Mouse (Mus musculus) heart, postnatal 36 days (tissue): ENCODE results near the gene Sv2b. TPM values are rescaled to one million over a fixed set of nuclear protein-coding genes. Genes with fewer than 3 reads are reported as not detected.

Experiments used
- DNase-seq, 2 experiments: peaks; one replicate each; pipeline ENCODE4 v3.0.0; 2021 to 2022
- intact Hi-C: fragments of 180-260 bp; cut with DNase I; formaldehyde crosslinking; loops from one replicate; pipeline ENCODE4 v1.15.1; 2025
- total RNA-seq, 2 experiments: library from RNA; stranded (reverse); gene quantifications; 2 replicates each; pipeline ENCODE4 v1.2.3; 2021

Gene Sv2b
- total RNA-seq, 2 experiments from 2014 or later, result 0.24 to 0.25 TPM

DNA sequence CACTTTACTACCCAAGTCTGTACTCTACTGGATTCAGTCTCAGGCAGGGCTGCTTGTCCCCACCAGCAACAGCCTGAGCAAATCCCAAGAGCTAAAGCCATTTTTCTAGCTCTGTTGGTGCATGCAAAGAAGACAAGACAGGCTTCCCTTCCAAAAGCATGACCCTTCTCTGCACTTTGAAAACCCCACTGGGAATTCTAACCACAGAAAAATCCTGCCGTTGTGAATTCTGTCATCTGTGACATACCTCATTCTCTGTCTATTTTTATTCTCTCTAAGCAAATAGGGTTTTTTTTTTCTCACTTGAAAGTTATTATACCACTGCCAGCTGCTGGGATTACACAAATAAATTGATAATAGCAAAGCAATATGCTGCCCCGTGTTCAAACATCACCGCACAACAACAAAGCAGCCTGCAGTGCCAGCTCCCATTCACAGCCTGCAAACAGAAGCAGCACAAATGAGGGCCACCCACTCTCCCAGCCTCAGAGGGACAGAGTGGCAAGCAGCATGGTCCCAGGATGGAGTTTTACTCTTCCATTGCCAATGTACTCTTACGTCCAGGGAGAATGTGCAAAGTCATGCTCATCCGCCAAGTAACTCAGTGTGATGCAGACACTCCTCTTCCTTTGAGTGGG is 13.7 kb downstream of the Sv2b start:
- no peak for DNase-seq
- intact Hi-C loops, result no loop called here

DNA sequence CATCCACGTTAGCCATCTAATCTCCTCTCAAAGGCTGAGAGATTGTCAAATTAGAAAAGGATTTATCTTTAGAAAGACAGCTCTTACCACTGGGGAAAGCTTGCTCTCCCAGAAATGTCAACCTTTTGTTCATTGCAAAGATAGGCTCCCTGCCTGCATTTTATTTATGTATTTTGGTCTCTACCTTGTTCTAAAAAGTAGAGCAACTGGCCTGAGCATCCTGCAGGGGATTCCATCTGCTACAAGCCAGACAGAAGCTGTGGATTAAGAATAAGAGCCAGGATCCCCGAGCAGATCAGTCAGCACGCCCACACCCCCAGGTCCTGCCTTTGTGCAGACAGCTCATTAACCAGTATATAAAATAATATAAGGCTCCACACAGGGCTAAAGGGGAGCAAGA is 16.8 kb downstream of the Sv2b start:
- intact Hi-C loops, result no loop called here

DNA sequence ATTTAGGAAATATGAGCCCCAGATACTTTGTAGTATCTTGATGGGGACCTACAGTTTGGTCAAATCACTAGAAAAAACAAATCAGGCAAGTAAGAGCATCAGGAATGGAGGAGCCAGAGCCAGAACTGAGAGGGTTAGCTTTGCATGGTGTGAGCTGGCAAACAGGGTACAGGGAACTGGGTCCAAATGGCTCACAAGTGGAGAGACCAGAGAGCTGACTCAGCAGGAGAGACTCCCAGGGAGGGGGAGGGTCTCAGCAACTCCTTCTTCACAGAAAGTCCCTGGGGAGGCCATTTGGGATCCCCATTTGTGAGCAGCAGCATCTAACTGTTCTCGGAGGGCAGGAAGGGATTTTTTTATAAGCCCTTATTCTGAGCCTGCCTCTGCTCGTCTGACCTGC is 18.5 kb downstream of the Sv2b start:
- no peak for DNase-seq
- intact Hi-C loops, result no loop called here

More for the DNA sequence above, 16.8 kb downstream of the Sv2b start:
- no peak for DNase-seq

DNA sequence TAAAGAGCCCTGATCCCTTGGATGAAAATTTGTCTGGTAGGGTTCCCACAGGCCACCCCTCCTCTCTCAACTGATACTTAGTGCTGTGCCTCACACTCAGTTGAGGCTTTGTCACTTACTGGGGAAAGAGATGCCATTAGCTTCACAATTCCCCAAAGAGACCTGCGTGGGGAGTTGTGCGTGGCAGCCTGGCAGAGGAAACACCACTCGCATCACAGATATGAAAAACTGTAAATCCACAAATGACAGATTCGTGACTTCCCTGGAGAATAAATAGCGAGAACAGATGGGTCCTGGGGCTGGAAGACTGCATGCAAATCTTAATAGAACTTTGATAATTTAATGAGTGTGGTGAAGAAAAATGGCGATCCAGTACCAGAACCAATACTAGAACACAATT is 21.8 kb downstream of the Sv2b start:
- no peak for DNase-seq
- intact Hi-C loops, result no loop called here

DNA sequence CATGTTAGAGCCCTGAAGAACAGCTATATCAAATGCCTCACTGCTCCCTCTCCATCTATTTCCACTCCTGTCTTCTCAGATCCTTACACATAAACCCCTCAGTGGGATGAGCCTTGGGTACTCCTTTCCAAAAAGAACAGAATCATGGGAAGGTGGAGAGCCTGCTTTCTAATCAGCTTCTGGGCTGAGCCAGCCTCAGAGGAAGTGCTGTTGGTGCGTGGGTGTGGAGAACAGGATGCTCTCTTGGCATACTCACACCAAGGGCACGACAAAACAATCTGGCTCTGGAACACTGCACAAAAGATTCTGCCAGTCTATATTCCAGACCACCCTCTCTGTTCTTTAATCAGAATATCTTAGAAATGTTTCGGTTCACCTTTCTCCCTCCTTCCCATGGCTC is 26.1 kb downstream of the Sv2b start:
- no peak for DNase-seq
- intact Hi-C loops, result no loop called here

DNA sequence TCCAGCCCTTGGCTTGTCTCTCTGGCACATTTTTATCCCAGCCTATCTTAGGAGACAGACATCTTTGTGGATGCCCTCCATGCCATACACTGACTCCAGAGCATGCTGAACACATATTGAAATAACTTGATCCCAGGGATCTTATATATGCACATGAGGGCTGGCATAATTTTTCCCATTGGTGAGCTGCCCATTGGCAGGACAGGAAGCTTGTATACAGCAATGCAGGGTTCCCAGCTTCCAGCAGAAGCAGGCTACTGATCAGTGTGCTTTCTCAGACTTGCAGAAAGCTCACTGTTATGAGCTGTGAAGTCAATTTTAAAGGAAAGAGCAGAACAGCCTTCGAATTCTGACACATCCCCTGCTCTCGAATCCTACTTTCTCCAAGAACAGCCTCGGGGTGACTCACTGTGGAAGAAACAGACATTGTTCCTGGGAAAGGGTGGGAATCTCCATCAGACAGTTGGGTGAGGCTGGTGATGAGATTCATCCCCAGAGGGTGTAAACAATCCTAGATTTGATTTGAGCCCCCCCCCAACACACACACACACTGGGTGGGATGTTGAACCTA is 26.9 kb downstream of the Sv2b start:
- intact Hi-C loops, result no loop called here
- DNase-seq, result no peak

DNA sequence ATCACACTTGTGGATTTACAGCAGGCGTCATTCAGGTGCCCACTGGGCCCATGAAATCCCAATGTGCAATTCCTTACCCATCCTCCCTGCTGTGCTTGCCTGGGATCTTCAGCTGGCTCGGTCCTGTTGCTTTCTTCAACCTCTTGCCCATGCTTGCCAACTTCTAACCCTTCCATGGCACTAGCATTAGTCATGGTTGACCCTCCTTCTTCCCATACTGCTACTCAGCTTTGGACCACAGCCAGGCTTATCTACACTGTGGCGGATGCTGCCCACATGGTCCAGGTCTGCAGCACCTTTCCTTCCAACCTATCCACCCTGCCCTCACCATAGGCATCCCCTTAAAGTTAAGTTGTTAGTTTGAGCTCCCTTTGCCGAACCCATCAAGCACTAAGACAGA is 28.0 kb downstream of the Sv2b start:
- intact Hi-C loops, result no loop called here
- DNase-seq, result no peak

DNA sequence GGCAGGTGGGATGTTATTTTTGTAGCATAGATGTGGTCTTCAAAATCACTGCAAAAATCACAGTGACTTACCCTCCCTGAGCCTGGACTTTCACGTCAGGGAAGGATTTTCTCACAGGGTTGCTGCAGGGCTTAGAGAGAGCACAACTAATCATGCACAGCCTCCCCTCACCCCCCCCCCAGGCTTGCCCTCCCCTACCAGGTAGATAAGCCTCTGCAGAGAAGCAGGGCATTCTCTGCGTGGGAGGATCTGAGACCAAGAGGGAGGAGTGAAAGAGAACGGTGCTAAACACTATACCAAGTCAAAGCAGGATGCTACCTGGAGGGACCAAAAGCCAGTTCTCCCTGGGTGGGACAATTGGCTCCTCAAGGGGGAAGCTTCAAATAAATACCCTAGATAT is 31.2 kb downstream of the Sv2b start:
- intact Hi-C loops, result no loop called here

DNA sequence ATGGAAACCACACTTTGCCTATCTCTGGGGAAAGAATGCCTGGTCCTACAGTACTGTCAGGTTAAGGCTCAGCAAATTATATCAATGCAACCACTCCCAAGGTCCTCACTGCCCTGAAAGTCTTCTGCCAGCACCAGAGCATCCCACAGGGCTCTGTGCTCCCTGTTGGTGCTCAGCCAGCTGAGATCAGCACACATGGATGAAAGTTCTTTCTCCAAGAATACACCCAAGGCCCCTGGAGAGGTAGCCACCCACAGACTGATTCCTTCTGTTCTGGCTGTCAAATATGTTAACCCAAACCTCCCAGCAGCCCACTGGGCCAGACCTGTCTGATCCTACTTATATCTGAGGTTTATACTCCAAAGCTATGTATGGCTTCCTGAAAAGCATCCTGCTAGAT is 32.3 kb downstream of the Sv2b start:
- DNase-seq, result no peak
- intact Hi-C loops, result no loop called here

More for the DNA sequence above, 31.2 kb downstream of the Sv2b start:
- DNase-seq, result no peak

DNA sequence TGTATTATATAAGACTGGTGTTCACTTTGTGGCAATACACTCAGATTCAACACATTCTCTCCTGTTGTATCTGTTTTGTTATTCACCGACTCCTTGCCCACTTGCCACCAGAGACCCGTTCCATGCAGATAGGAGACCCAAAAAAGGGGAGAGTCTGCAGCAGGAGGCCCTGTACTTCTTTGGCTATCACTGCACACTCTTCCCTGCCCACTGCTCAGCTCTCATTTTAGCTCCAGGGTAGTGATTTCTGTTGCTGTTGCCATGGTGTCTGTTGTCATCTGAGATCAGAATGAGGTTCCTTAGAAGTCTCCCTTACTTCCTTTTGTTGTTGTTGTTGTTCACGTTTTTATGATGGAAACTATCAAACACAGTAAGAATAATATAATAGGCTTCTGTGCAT is 34.5 kb downstream of the Sv2b start:
- DNase-seq, result no peak

DNA sequence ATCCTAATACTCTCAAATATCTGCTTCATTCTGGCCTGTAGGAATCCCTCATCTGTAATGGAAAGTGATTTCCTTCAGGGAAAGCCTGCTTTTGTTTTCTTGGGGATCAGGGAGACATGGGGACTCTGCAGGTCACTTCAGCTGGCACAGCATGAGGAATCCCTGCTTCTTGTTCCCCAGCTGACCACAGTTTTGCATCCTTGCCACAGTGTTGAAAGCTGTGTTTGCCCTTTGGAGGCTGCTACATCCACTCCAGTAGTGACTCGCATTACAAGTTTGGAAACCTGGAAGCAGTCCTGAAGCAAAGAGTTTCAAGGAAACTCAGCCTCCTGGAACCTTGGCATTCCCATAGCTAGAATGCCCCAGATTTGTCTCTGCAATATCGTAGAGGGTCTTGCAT is 35.4 kb downstream of the Sv2b start:
- intact Hi-C loops, result no loop called here
- DNase-seq, result no peak

More for the DNA sequence above, 34.5 kb downstream of the Sv2b start:
- intact Hi-C loops, result no loop called here

DNA sequence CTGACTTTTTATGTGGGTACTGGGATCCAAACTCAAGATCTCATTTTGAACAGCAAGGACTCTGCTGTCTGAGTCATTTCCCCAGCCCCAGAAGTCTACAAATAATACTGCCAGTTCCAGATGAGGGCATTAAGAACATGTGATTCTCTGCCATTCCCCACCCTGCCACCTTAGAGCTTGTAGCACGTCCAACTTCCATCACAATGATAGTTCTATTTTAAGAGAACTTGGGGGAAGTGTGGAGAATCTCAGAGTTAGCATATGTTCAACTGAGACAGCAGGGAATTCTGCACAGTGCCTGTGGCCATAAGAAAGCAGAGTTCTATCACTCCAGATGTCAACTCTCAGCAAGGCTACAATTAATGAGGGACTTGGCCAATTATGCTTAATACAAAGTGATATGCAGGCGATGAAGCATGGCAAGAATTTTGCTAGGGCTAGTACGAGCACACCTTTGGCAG is 37.1 kb downstream of the Sv2b start:
- intact Hi-C loops, result no loop called here

DNA sequence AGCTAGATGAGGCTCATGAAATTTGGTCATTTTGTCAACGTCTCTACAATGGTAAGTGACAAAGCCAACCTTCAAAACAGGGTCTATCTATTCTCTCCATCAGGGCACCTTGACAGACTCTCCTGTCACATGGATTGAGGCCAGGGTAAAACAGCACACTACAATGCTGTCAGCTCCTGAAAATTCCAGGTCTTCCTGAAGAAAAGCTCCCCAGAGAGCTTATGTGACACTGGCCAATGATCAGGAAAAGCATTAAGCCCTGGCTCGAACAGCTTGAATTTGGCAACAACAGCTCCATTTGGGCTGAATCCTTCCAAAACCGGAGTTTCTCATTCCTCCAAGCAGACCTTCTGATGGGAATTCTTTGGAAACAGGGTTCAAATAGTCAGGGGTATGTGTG is 37.8 kb downstream of the Sv2b start:
- DNase-seq, result no peak
- intact Hi-C loops, result no loop called here

More for the DNA sequence above, 37.1 kb downstream of the Sv2b start:
- DNase-seq, result no peak

DNA sequence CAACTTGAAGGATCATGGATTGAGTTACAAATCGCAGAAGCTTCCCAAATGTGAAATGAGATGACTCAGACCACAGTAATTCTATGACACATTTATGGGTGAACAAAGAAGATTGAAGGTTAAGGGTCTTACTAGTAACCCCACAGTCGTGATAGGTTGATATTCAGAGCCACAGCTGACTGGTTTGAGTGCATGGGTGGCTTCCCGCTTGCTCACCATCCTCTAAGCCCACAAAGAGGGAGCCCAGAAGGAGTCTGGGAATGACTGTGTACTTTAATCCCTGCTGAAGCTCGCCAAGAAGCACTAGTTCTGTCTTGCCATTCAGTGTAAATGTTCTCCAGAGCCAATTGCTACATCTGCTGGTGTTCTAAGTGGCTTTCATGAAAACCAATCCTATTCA is 41.8 kb downstream of the Sv2b start:
- intact Hi-C loops, result no loop called here
- DNase-seq, result no peak

DNA sequence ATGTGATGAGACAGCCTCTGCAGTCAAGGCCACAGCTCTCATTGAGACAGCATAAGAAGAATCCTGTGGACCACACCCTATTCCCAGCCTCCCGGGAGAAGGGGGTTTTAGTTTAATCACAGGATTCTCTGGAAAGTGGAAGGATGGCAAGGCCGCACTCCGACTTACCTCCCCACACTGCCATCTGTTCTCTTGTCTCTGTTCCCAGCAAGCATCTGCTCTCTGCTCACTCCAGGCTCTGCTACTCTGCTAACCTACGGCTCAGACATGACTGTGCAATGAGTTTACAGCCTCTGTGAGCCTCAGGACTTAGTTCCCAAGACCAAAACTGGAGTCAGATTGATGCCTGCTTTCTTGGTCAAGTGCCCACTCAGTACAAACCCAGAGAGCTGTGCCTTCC is 43.8 kb downstream of the Sv2b start:
- intact Hi-C loops, result no loop called here
- no peak for DNase-seq

DNA sequence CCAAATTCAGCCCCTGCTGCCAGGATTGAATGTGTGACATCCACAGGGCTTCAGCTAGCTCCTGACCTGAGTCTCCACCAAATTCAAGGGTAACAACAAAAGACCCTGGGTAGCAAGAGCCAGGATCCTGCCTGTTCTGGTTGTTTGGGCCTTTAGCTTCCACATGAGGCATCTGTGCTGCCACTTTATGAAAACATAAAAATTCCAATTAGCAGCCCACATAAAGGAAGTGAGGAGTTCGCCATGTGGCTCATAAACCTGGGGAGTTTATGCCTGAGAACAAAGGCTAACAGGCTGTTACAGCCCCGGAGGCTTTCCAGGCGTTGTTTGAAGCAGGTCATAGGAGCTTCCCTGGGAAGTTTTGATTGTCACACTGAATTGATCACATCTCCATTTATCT is 49.1 kb downstream of the Sv2b start:
- intact Hi-C loops, result no loop called here
- no peak for DNase-seq

DNA sequence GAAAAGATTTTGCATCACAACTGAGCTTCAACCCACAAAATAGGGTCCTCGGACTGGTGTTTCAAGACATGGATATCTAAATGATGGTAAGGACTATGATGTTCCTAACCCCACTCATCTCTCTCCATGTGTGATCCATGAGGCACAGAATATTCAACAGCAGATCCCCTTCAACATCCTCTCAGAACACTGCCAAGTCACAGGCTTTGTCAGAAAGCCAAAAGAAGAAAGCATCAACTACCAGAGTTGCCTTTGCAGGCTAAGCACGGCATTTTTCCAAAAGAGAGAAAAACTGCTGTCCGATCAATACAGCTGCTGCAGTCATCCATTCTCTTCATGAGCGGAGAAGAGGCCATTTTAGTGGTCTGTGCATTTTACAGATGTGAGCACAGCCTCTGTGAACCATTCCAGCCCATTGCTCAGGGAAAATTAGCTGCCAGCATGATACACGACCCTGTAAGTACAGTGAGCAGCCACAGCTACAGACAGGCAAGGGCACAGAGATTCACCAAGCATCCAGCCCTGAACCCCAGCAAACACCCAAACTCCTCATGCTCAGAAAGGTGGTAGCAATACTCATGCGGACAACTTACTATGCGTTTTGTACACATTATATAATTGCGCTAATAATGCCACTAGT is 55.3 kb downstream of the Sv2b start:
- intact Hi-C loops, result no loop called here
- no peak for DNase-seq

DNA sequence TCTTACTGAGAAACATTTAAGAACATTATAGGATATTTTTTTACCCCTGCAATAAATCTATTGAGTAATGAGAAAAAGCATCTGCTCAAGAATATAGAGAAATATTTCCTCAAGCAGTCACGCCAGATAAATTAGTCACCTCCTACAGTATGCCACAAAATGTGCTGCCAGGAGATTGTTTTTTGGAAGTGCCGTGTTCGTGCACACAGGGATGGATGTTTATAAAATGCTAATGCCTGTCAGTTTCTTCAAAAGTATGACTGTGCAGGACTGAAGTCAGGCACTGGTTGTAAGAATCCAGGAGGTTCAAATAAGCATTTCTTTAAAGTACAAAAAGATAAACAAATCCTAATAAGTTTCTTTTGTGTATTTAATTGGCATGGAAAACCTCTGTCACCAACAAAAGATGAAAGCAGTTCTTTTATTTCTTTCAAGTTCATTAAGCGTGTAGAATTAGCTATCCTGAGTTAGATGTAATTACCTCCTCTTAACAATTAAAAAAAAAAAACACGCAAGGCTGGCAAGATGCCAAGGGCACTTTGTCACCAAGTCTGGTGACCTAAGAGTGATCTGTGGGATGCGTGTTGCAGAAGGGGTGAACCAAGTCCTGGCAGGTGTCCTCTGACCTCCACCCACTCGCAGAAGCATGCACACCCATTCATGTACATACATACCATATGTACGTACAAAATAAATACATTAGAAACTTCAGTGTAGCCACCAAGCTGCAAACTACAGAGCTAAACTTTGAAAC is 68.1 kb downstream of the Sv2b start:
- DNase-seq, result no peak
- intact Hi-C loops, result no loop called here

DNA sequence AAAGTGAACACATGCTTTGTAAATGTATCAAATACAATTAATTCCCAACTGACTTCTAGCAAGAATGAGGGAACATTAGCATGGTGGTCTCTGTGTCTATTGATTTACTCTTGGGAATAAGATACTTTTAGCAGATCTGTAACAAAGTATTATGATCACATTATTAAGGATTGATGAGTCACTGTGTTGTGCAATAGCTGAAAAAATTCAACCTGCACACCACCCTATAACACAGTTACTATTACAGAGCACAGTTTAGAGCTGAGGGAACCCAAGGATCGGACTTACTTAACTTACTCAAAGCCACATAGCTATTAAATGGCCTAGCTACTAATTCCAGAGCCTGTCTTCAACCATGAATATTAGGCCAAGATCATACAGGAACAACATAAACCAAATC is 72.7 kb downstream of the Sv2b start:
- DNase-seq, result no peak
- intact Hi-C loops, result no loop called here

DNA sequence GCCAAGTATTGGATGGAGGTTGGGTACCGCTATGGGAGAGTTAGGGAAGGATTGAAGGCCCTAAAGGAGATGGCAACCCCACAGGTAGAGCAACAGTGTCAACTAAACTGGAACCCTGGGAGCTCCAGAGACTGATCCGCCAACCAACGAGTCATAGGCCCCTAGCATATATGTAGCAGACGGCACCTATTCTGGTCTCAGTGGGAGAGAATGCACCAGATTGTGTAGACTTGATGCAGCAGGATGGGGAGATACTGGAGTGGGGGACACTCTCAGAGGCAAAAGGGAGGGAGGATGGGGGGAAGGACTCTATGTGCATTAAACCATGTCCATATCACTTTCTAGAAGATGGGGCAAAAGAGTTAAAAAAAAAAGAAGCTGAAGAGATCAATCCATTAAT is 84.9 kb downstream of the Sv2b start:
- DNase-seq, result no peak
- intact Hi-C loops, result no loop called here

DNA sequence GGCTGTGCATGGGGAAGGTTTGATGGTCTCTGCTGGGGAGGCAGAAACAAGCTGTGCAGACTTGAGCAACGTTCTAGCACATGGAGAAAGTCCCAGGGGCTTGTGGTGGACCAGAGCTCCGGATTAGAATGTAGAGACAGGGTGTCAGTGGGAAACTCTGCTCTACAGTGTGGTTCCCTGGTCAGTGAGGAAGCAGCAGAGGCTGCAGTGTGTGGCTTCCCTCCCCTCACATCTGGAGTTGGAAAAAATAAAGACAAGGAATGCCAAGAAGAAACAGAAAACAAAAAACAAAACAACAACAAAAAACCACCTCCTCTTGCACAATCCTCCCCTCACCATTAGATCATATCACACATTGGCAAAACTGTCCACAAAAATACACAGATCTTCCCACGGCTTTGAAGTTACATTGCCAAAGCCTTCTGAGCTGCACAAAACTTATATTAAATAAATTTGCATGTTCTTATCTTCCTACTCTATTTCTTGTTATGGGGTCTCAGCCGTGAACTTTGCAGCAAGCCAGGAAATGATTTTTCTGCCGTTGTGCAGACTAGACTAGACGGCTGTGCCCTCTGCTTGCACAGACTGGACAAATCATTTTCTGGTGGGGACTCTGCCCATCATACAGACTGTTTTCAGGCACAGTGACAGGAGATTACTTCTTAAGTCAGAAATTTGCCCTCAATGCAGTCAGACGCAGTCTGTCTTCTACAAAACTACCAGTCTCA is 86.2 kb downstream of the Sv2b start:
- intact Hi-C loops, result no loop called here

More for the DNA sequence above, 86.2 kb downstream of the Sv2b start:
- no peak for DNase-seq
